Mouse (Mus musculus) gastrocnemius, postnatal 10 days (tissue): Measurements from ENCODE around the gene Hpse2. TPM values are rescaled to one million over a fixed set of nuclear protein-coding genes. Genes with fewer than 3 reads are reported as not detected.

ENCODE experiments used
- total RNA-seq, 2 experiments: library from RNA; stranded (reverse); gene quantifications; 2 replicates each; pipeline ENCODE4 v1.2.3; 2021

Gene Hpse2
- total RNA-seq, 2 experiments from 2014 or later = 0.09 to 0.16 TPM

Other genes with a start within 250 kb of the Hpse2 start
- under 1 TPM; 0.28 to 0.29 TPM for gene Cnnm1, start 52.1 kb upstream of the Hpse2 start, total RNA-seq
- gene Got1, start 136.2 kb upstream of the Hpse2 start, total RNA-seq = 100 to 1,000 TPM; 152 to 177 TPM
- gene Nkx2-3, start 224.0 kb upstream of the Hpse2 start, total RNA-seq = not detected